Mouse (Mus musculus): ENCODE data around the gene Slc24a3.

Slc24a3 gene

GRCm38 (mm10) chr2:145167664-145168360, at the start of gene Slc24a3:
Slc24a3 (plus strand) TSS chr2:145167754.
- DNase-seq (ENCODE audit: low spot score): peak; percentile 56

- DNase-seq (ENCODE audit: low spot score): no peak
Measured at GRCm38 (mm10) chr2:145117762-145118161, 49.8 kb upstream of the Slc24a3 start.

GRCm38 (mm10) chr2:145127747-145128146, 39.8 kb upstream of the Slc24a3 start:
- DNase-seq (ENCODE audit: low spot score): no peak

GRCm38 (mm10) chr2:145136625-145137291, 30.8 kb upstream of the Slc24a3 start:
- no peak for DNase-seq (ENCODE audit: low spot score)

GRCm38 (mm10) chr2:145150407-145150806, 17.1 kb upstream of the Slc24a3 start:
- no peak for DNase-seq (ENCODE audit: low spot score)

- no peak for DNase-seq (ENCODE audit: low spot score)
Measured at GRCm38 (mm10) chr2:145150821-145151220, 16.7 kb upstream of the Slc24a3 start.

GRCm38 (mm10) chr2:145152281-145152680, 15.3 kb upstream of the Slc24a3 start:
- DNase-seq (ENCODE audit: low spot score): no peak

GRCm38 (mm10) chr2:145158972-145159371, 8.6 kb upstream of the Slc24a3 start:
- no peak for DNase-seq (ENCODE audit: low spot score)

GRCm38 (mm10) chr2:145161046-145161700, 6.4 kb upstream of the Slc24a3 start:
- DNase-seq (ENCODE audit: low spot score): peak; percentile 67

- no peak for DNase-seq (ENCODE audit: low spot score)
Measured at GRCm38 (mm10) chr2:145164086-145164485, 3.5 kb upstream of the Slc24a3 start.

- no peak for DNase-seq (ENCODE audit: low spot score)
Measured at GRCm38 (mm10) chr2:145164562-145164961, 3.0 kb upstream of the Slc24a3 start.

GRCm38 (mm10) chr2:145165076-145165475, 2.5 kb upstream of the Slc24a3 start:
- DNase-seq (ENCODE audit: low spot score): no peak

- DNase-seq (ENCODE audit: low spot score): no peak
Measured at GRCm38 (mm10) chr2:145165854-145166253, 1.7 kb upstream of the Slc24a3 start.

- DNase-seq (ENCODE audit: low spot score): peak; percentile 59
Measured at GRCm38 (mm10) chr2:145167051-145167663, 397 bp upstream of the Slc24a3 start.

- DNase-seq (ENCODE audit: low spot score): no peak
Measured at GRCm38 (mm10) chr2:145168405-145168971, 934 bp downstream of the Slc24a3 start.

- DNase-seq (ENCODE audit: low spot score): no peak
Measured at GRCm38 (mm10) chr2:145172978-145173655, 5.6 kb downstream of the Slc24a3 start.

GRCm38 (mm10) chr2:145175036-145175435, 7.5 kb downstream of the Slc24a3 start:
- DNase-seq (ENCODE audit: low spot score): no peak

GRCm38 (mm10) chr2:145182410-145182809, 14.9 kb downstream of the Slc24a3 start:
- no peak for DNase-seq (ENCODE audit: low spot score)

GRCm38 (mm10) chr2:145188828-145189227, 21.3 kb downstream of the Slc24a3 start:
- no peak for DNase-seq (ENCODE audit: low spot score)

- DNase-seq (ENCODE audit: low spot score): no peak
Measured at GRCm38 (mm10) chr2:145196043-145196442, 28.5 kb downstream of the Slc24a3 start.

GRCm38 (mm10) chr2:145196501-145197042, 29.0 kb downstream of the Slc24a3 start:
- DNase-seq (ENCODE audit: low spot score): no peak

Measured in ovary, postnatal 10 days (tissue).